Mouse (Mus musculus): Measurements from ENCODE around the gene Rasip1.

- TF ChIP-seq CTCF (IDR thresholded peaks at IDR 0.05; ENCODE audit: borderline replicate concordance, insufficient read depth, low read length): no peak
- TF ChIP-seq POLR2A (IDR thresholded peaks at IDR 0.05; ENCODE audit: low read depth, low read length): no peak
Observed at GRCm38 (mm10) chr7:45654424-45655047, 27.2 kb downstream of the Rasip1 start.
